Mouse (Mus musculus) embryonic facial prominence, embryonic 11.5 days (tissue): ENCODE measurements around the gene Btnl10. TPM values are rescaled to one million over a fixed set of nuclear protein-coding genes. Genes with fewer than 3 reads are reported as not detected.
"Not testable (repeated sequence)": the region's sequence is repeated elsewhere in the genome, so short reads cannot be mapped to it uniquely, and the experiment has no call there.

Source experiments
- ATAC-seq: fragments of 200-750 bp; cut with Nextera tagmentation; replicated peaks from 2 replicates; pipeline ENCODE4 v1.8.0; 2017; ENCODE audit warnings: low read depth; ENCODE audit not compliant: insufficient number of reproducible peaks, low FRiP score, low TSS enrichment
- DNase-seq: peaks from one replicate; pipeline ENCODE4 v3.0.0-alpha.2; 2015; ENCODE audit warnings: low spot score
- H3K27ac ChIP-seq: fragments of 300-500 bp; sonication (generic); replicated peaks from 2 replicates; pipeline ENCODE4 v1.5.1; 2014; ENCODE audit warnings: mild to moderate bottlenecking, low read depth, low read length, control low read depth
- H3K27me3 ChIP-seq: fragments of 300-500 bp; sonication (generic); 2 replicates; pipeline ENCODE4 v1.6.1; 2014; ENCODE audit warnings: mild to moderate bottlenecking, low read length, moderate library complexity, mixed read lengths; ENCODE audit not compliant: control insufficient read depth, insufficient read depth
- H3K36me3 ChIP-seq: fragments of 300-500 bp; sonication (generic); replicated peaks from 2 replicates; pipeline ENCODE4 v1.6.1; 2014; ENCODE audit warnings: low read depth, mild to moderate bottlenecking, low read length, moderate library complexity, mixed read lengths; ENCODE audit not compliant: control insufficient read depth, insufficient read depth
- H3K4me1 ChIP-seq: fragments of 300-500 bp; sonication (generic); 2 replicates; pipeline ENCODE4 v1.6.1; 2014; ENCODE audit warnings: low read length, mixed read lengths; ENCODE audit not compliant: control insufficient read depth, insufficient read depth
- H3K4me2 ChIP-seq: fragments of 300-500 bp; sonication (generic); 2 replicates; pipeline ENCODE4 v1.6.1; 2014; ENCODE audit warnings: low read depth, mild to moderate bottlenecking, control low read depth, low read length, moderate library complexity
- H3K4me3 ChIP-seq: fragments of 300-500 bp; sonication (generic); 2 replicates; pipeline ENCODE4 v1.5.1; 2014; ENCODE audit warnings: low read depth, low read length, control low read depth
- H3K9ac ChIP-seq: fragments of 300-500 bp; sonication (generic); replicated peaks from 2 replicates; pipeline ENCODE4 v1.6.1; 2014; ENCODE audit warnings: mild to moderate bottlenecking, control low read depth, low read length
- H3K9me3 ChIP-seq: fragments of 300-500 bp; sonication (generic); replicated peaks from 2 replicates; pipeline ENCODE4 v1.6.1; 2016; ENCODE audit warnings: mild to moderate bottlenecking, low read length, inconsistent platforms, mixed read lengths; ENCODE audit not compliant: control insufficient read depth
- WGBS: fragments of 180-500 bp; shearing (Covaris S2); extraction: QIAGEN DNeasy Blood & Tissue Kit; methylation state at CpG from one replicate; pipeline ENCODE4 v1.1.7; 2014; 5-methylcytosine and 5-hydroxymethylcytosine counted together
- polyA plus RNA-seq: library from polyadenylated mRNA; unstranded; fragments of >200 nt; fragmentation: Nextera tagmentation; extraction: Ambion mirVana; gene quantifications from 2 replicates; pipeline ENCODE4 v1.2.1, GENCODE M21; 2014

Btnl10 gene
- polyA plus RNA-seq, 1 experiment from 2014 or later = 0.04 TPM

GRCm38 (mm10) chr11:58949480-58950431, 32.0 kb downstream of the Btnl10 start:
- Histone ChIP-seq H3K9ac (peak overlapping the region; percentile 75), H3K9me3 (no peaks in the 10 kb centered on the region), H3K4me1 (no peaks in the 10 kb centered on the region), H3K4me2 (peak overlapping the region; percentile 66), H3K36me3 (no peaks in the 10 kb centered on the region), H3K27me3 (peaks cover 5% of the 10 kb centered on the region; the same call in 1 of the 2 replicates), H3K4me3 (peak overlapping the region; percentile 41), H3K27ac (peak overlapping the region; percentile 91)
- 0 out of 2 replicates have a peak, but pooled peaks have one; percentile 24 for ATAC-seq
- WGBS = 6% methylated on average over 20 of the region's 20 CpGs
- DNase-seq = peak; percentile 77

- 70% methylated on average over 5 of the region's 5 CpGs for WGBS
- H3K36me3 ChIP-seq = no peaks in the 10 kb centered on the region
- peaks cover 5% of the 10 kb centered on the region; the same call in 1 of the 2 replicates for H3K27me3 ChIP-seq
- H3K4me2 ChIP-seq = no peak overlapping the region
- H3K4me1 ChIP-seq = no peaks in the 10 kb centered on the region
- no peak overlapping the region for H3K9ac ChIP-seq
- DNase-seq (no peak), ATAC-seq (no peak)
- H3K27ac ChIP-seq = no peak overlapping the region
- no peaks in the 10 kb centered on the region for H3K9me3 ChIP-seq
- no peak overlapping the region for H3K4me3 ChIP-seq
These were observed 33.5 kb downstream of the Btnl10 start for GRCm38 (mm10) chr11:58951210-58951609.

GRCm38 (mm10) chr11:58953351-58954169, 35.9 kb downstream of the Btnl10 start:
- WGBS = 1% methylated on average over 33 of the region's 33 CpGs
- Histone ChIP-seq H3K27me3 (peaks cover 5% of the 10 kb centered on the region; the same call in 1 of the 2 replicates), H3K9me3 (no peaks in the 10 kb centered on the region), H3K36me3 (no peaks in the 10 kb centered on the region), H3K4me3 (peak overlapping the region; percentile 42), H3K27ac (peak overlapping the region; percentile 78), H3K4me1 (no peaks in the 10 kb centered on the region), H3K9ac (peak overlapping the region; percentile 69), H3K4me2 (peak overlapping the region; percentile 82)
- ATAC-seq (peak; percentile 6; the same call in 1 of the 2 replicates), DNase-seq (peak; percentile 64)

- Histone ChIP-seq H3K27ac (peak overlapping the region; percentile 78; the same call in 1 of the 2 replicates), H3K9ac (peak overlapping the region; percentile 69), H3K4me2 (peak overlapping the region; percentile 82), H3K4me3 (peak overlapping the region; percentile 42)
- not testable (repeated sequence) for H3K27me3 ChIP-seq, DNase-seq, H3K36me3 ChIP-seq, H3K4me1 ChIP-seq, H3K9me3 ChIP-seq
- peak; percentile 10; the same call in 1 of the 2 replicates for ATAC-seq
- 0% methylated on average over 14 of the region's 17 CpGs for WGBS
These were observed 36.4 kb downstream of the Btnl10 start for GRCm38 (mm10) chr11:58954170-58954419.

DNA sequence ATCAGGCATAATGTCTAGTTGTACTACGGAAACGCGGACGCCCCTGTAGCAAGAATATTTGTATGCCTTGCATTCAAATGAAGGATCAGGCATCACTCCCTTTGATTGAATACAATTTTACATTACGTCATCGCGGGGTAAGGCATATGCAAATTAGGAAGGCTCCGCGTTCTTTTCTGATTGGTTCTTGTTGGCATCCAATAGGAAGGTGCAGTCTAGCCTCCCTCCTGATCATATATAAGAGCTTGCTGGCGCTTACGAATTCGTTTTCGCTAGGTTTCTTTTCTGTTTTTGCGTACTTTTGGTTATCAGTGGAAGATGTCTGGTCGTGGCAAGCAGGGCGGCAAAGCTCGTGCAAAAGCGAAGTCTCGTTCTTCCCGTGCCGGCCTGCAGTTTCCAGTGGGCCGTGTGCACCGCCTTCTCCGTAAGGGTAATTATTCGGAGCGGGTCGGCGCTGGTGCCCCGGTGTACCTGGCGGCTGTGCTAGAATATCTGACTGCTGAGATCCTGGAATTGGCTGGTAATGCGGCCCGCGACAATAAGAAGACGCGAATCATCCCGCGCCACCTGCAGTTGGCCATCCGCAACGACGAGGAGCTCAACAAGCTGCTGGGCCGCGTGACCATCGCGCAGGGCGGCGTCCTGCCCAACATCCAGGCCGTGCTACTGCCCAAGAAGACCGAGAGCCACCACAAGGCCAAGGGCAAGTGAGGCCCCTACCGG, 36.9 kb downstream of the Btnl10 start, which contains the start of the genes Hist3h2a and Trim17:
Gene Hist3h2a, plus strand, starts transcription at position 266 of the 723 bp plus-strand sequence.
Gene Trim17, plus strand, starts transcription at position 266 of the 723 bp plus-strand sequence.
- ATAC-seq (peak; percentile 75), DNase-seq (peak; percentile 98)
- Histone ChIP-seq H3K4me2 (peak within 1 kb of the TSS; percentile 82), H3K4me3 (peak within 1 kb of the TSS; percentile 62), H3K9ac (peak within 1 kb of the TSS; percentile 83), H3K27ac (peak within 1 kb of the TSS; percentile 97), H3K4me1 (no peaks in the 10 kb centered on the region; the same call in 1 of the 2 replicates), H3K36me3 (no peaks in the 10 kb centered on the region), H3K27me3 (peaks cover 5% of the 10 kb centered on the region; the same call in 1 of the 2 replicates), H3K9me3 (no peaks in the 10 kb centered on the region)
- WGBS = under 1% methylated on average over 49 of the region's 49 CpGs

DNA sequence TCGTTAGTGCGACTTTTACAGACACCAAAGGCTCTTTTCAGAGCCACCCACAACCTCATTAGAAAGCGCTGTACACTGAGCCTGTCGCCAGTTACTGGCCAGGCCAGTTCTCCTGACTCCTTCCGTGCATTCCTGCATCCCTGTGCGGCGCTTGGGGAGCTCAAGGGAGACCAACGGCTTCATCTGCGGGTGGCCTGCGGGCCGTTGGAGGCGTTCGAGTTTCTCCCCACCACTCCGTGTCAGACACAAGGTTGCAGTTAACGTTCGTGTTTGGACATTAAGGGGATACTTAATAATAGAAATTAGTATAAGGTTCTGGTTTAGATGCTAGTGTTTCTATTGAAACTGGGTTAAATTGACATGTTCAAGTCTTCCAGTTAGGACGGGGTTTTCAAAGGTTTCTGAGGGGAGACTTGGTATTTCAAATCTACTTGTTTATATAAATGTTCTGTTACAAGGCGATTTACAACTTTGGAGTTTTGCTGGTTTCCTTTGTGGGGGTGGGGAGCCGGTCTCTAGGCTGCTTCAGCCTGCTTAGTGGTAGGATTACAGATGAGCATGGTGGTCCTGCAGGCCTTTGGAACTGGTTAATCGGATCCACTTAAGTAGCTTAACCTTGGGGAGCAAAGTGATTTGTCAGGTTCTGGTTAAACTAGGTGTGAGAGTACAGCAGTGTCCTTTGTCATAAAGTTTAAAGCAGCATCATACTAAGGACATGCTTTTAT, 37.6 kb downstream of the Btnl10 start:
- DNase-seq = peak; percentile 57
- H3K4me1 ChIP-seq = no peaks in the 10 kb centered on the region; the same call in 1 of the 2 replicates
- no peaks in the 10 kb centered on the region for H3K36me3 ChIP-seq
- H3K27ac ChIP-seq = peak overlapping the region; percentile 97
- ATAC-seq = no peak; the same call in 1 of the 2 replicates
- peak overlapping the region; percentile 74 for H3K4me2 ChIP-seq
- under 1% methylated on average over 20 of the region's 20 CpGs for WGBS
- peaks cover 5% of the 10 kb centered on the region; the same call in 1 of the 2 replicates for H3K27me3 ChIP-seq
- H3K9ac ChIP-seq = peak overlapping the region; percentile 83
- H3K9me3 ChIP-seq = no peaks in the 10 kb centered on the region
- H3K4me3 ChIP-seq = peak overlapping the region; percentile 62

- Histone ChIP-seq H3K9ac (peak overlapping the region; percentile 83), H3K4me2 (peak overlapping the region; percentile 74), H3K4me1 (no peaks in the 10 kb centered on the region; the same call in 1 of the 2 replicates), H3K9me3 (no peaks in the 10 kb centered on the region), H3K36me3 (no peaks in the 10 kb centered on the region), H3K27ac (0 out of 2 replicates have a peak overlapping the region, but pooled peaks have one; percentile 97), H3K27me3 (peaks cover 5% of the 10 kb centered on the region; the same call in 1 of the 2 replicates), H3K4me3 (peak overlapping the region; percentile 62)
- 40% methylated on average over 8 of the region's 8 CpGs for WGBS
- ATAC-seq = no peak
- DNase-seq = no peak
These were observed 38.2 kb downstream of the Btnl10 start for GRCm38 (mm10) chr11:58955868-58956257.
